Mouse (Mus musculus): Measurements from ENCODE around the gene Ddx39b. TPM values are rescaled to one million over a fixed set of nuclear protein-coding genes. Genes with fewer than 3 reads are reported as not detected.

Gene Ddx39b
- total and polyA plus RNA-seq, 3 experiments = 208 to 411 (median 242) TPM

Other genes starting within 250 kb of the Ddx39b start
Only the 20 nearest of the 35 such genes appear.
- gene Ly6g5c, start 133.5 kb upstream of the Ddx39b start, total RNA-seq (2012; rRNA removed) = not detected in 2 replicates
- not detected in 2 replicates for gene Ly6g5c, start 133.5 kb upstream of the Ddx39b start, total RNA-seq (2014; rRNA removed)
- not detected in 2 replicates for gene Ly6g5c, start 133.5 kb upstream of the Ddx39b start, polyA plus RNA-seq (2012; ENCODE audit: insufficient read length, low read depth)
- 0.30 and 0.50 TPM in 2 replicates for gene Ly6g5b, start 126.3 kb upstream of the Ddx39b start, total RNA-seq (2012; rRNA removed)
- 0.88 and 0.91 TPM in 2 replicates for gene Ly6g5b, start 126.3 kb upstream of the Ddx39b start, total RNA-seq (2014; rRNA removed)
- 1.0 and 1.1 TPM in 2 replicates for gene Ly6g5b, start 126.3 kb upstream of the Ddx39b start, polyA plus RNA-seq (2012; ENCODE audit: insufficient read length, low read depth)
- gene Gpank1, start 120.3 kb upstream of the Ddx39b start, total RNA-seq (2012; rRNA removed) = 42.7 and 43.0 TPM in 2 replicates
- 32.6 and 36.6 TPM in 2 replicates for gene Gpank1, start 120.3 kb upstream of the Ddx39b start, total RNA-seq (2014; rRNA removed)
- gene Gpank1, start 120.3 kb upstream of the Ddx39b start, polyA plus RNA-seq (2012; ENCODE audit: insufficient read length, low read depth) = 32.5 and 33.6 TPM in 2 replicates
- 130 and 143 TPM in 2 replicates for gene Csnk2b, start 119.7 kb upstream of the Ddx39b start, total RNA-seq (2012; rRNA removed)
- gene Csnk2b, start 119.7 kb upstream of the Ddx39b start, total RNA-seq (2014; rRNA removed) = 85.3 and 89.3 TPM in 2 replicates
- 267 and 348 TPM in 2 replicates for gene Csnk2b, start 119.7 kb upstream of the Ddx39b start, polyA plus RNA-seq (2012; ENCODE audit: insufficient read length, low read depth)
- gene D17H6S53E, start 115.4 kb upstream of the Ddx39b start, total RNA-seq (2012; rRNA removed) = 15.6 and 17.0 TPM in 2 replicates
- gene D17H6S53E, start 115.4 kb upstream of the Ddx39b start, total RNA-seq (2014; rRNA removed) = 8.8 and 11.9 TPM in 2 replicates
- 8.7 and 13.8 TPM in 2 replicates for gene D17H6S53E, start 115.4 kb upstream of the Ddx39b start, polyA plus RNA-seq (2012; ENCODE audit: insufficient read length, low read depth)
- gene Apom, start 109.7 kb upstream of the Ddx39b start, total RNA-seq (2012; rRNA removed) = 0.21 TPM in 1 of 2 replicates, not detected in the other
- gene Apom, start 109.7 kb upstream of the Ddx39b start, total RNA-seq (2014; rRNA removed) = not detected in 2 replicates
- gene Apom, start 109.7 kb upstream of the Ddx39b start, polyA plus RNA-seq (2012; ENCODE audit: insufficient read length, low read depth) = 0.39 and 0.41 TPM in 2 replicates
- gene Bag6, start 106.6 kb upstream of the Ddx39b start, total RNA-seq (2012; rRNA removed) = 73.0 and 73.7 TPM in 2 replicates
- gene Bag6, start 106.6 kb upstream of the Ddx39b start, total RNA-seq (2014; rRNA removed) = 21.7 and 26.0 TPM in 2 replicates
- 133 and 152 TPM in 2 replicates for gene Bag6, start 106.6 kb upstream of the Ddx39b start, polyA plus RNA-seq (2012; ENCODE audit: insufficient read length, low read depth)
- gene Prrc2a, start 76.8 kb upstream of the Ddx39b start, total RNA-seq (2012; rRNA removed) = 80.4 and 87.1 TPM in 2 replicates
- gene Prrc2a, start 76.8 kb upstream of the Ddx39b start, total RNA-seq (2014; rRNA removed) = 27.8 and 31.3 TPM in 2 replicates
- gene Prrc2a, start 76.8 kb upstream of the Ddx39b start, polyA plus RNA-seq (2012; ENCODE audit: insufficient read length, low read depth) = 234 and 313 TPM in 2 replicates
- gene Aif1, start 65.7 kb upstream of the Ddx39b start, total RNA-seq (2012; rRNA removed) = 7.0 and 14.7 TPM in 2 replicates
- 14.1 and 15.5 TPM in 2 replicates for gene Aif1, start 65.7 kb upstream of the Ddx39b start, total RNA-seq (2014; rRNA removed)
- 14.7 and 19.7 TPM in 2 replicates for gene Aif1, start 65.7 kb upstream of the Ddx39b start, polyA plus RNA-seq (2012; ENCODE audit: insufficient read length, low read depth)
- 6.0 and 8.4 TPM in 2 replicates for gene Lst1, start 53.3 kb upstream of the Ddx39b start, total RNA-seq (2012; rRNA removed)
- 2.9 and 4.4 TPM in 2 replicates for gene Lst1, start 53.3 kb upstream of the Ddx39b start, total RNA-seq (2014; rRNA removed)
- gene Lst1, start 53.3 kb upstream of the Ddx39b start, polyA plus RNA-seq (2012; ENCODE audit: insufficient read length, low read depth) = 8.5 and 9.0 TPM in 2 replicates
- gene Ltb, start 47.3 kb upstream of the Ddx39b start, total RNA-seq (2012; rRNA removed) = 120 and 150 TPM in 2 replicates
- 228 and 234 TPM in 2 replicates for gene Ltb, start 47.3 kb upstream of the Ddx39b start, total RNA-seq (2014; rRNA removed)
- gene Ltb, start 47.3 kb upstream of the Ddx39b start, polyA plus RNA-seq (2012; ENCODE audit: insufficient read length, low read depth) = 263 and 267 TPM in 2 replicates
- gene Tnf, start 39.7 kb upstream of the Ddx39b start, total RNA-seq (2012; rRNA removed) = 18.8 and 28.0 TPM in 2 replicates
- 19.0 and 20.8 TPM in 2 replicates for gene Tnf, start 39.7 kb upstream of the Ddx39b start, total RNA-seq (2014; rRNA removed)
- 25.2 and 28.3 TPM in 2 replicates for gene Tnf, start 39.7 kb upstream of the Ddx39b start, polyA plus RNA-seq (2012; ENCODE audit: insufficient read length, low read depth)
- 8.9 and 13.4 TPM in 2 replicates for gene Lta, start 36.4 kb upstream of the Ddx39b start, total RNA-seq (2012; rRNA removed)
- 18.9 and 19.6 TPM in 2 replicates for gene Lta, start 36.4 kb upstream of the Ddx39b start, total RNA-seq (2014; rRNA removed)
- gene Lta, start 36.4 kb upstream of the Ddx39b start, polyA plus RNA-seq (2012; ENCODE audit: insufficient read length, low read depth) = 50.4 and 53.0 TPM in 2 replicates
- gene Gm16181, start 20.9 kb upstream of the Ddx39b start, total RNA-seq (2012; rRNA removed) = not detected in 2 replicates
- gene Gm16181, start 20.9 kb upstream of the Ddx39b start, total RNA-seq (2014; rRNA removed) = not detected in 2 replicates
- not detected in 2 replicates for gene Gm16181, start 20.9 kb upstream of the Ddx39b start, polyA plus RNA-seq (2012; ENCODE audit: insufficient read length, low read depth)
- gene Atp6v1g2, start 8.1 kb upstream of the Ddx39b start, total RNA-seq (2012; rRNA removed) = 0.76 and 0.88 TPM in 2 replicates
- 0.23 and 0.27 TPM in 2 replicates for gene Atp6v1g2, start 8.1 kb upstream of the Ddx39b start, total RNA-seq (2014; rRNA removed)
- gene Atp6v1g2, start 8.1 kb upstream of the Ddx39b start, polyA plus RNA-seq (2012; ENCODE audit: insufficient read length, low read depth) = 1.4 and 2.0 TPM in 2 replicates
- 16.7 and 22.0 TPM in 2 replicates for gene Nfkbil1, start 6.0 kb upstream of the Ddx39b start, total RNA-seq (2012; rRNA removed)
- gene Nfkbil1, start 6.0 kb upstream of the Ddx39b start, total RNA-seq (2014; rRNA removed) = 15.2 TPM in 2 replicates
- gene Nfkbil1, start 6.0 kb upstream of the Ddx39b start, polyA plus RNA-seq (2012; ENCODE audit: insufficient read length, low read depth) = 25.9 and 31.6 TPM in 2 replicates
- 817 and 944 TPM in 2 replicates for gene H2-D1, start 21.0 kb downstream of the Ddx39b start, total RNA-seq (2012; rRNA removed)
- gene H2-D1, start 21.0 kb downstream of the Ddx39b start, total RNA-seq (2014; rRNA removed) = 659 and 667 TPM in 2 replicates
- gene H2-D1, start 21.0 kb downstream of the Ddx39b start, polyA plus RNA-seq (2012; ENCODE audit: insufficient read length, low read depth) = 880 and 952 TPM in 2 replicates
- 24.3 and 31.8 TPM in 2 replicates for gene H2-Q1, start 78.7 kb downstream of the Ddx39b start, total RNA-seq (2012; rRNA removed)
- 2.2 and 2.4 TPM in 2 replicates for gene H2-Q1, start 78.7 kb downstream of the Ddx39b start, total RNA-seq (2014; rRNA removed)
- 10.1 and 13.9 TPM in 2 replicates for gene H2-Q1, start 78.7 kb downstream of the Ddx39b start, polyA plus RNA-seq (2012; ENCODE audit: insufficient read length, low read depth)
- 0.25 and 0.47 TPM in 2 replicates for gene H2-Q2, start 100.5 kb downstream of the Ddx39b start, total RNA-seq (2012; rRNA removed)
- not detected in 2 replicates for gene H2-Q2, start 100.5 kb downstream of the Ddx39b start, total RNA-seq (2014; rRNA removed)
- 15.1 and 21.6 TPM in 2 replicates for gene H2-Q2, start 100.5 kb downstream of the Ddx39b start, polyA plus RNA-seq (2012; ENCODE audit: insufficient read length, low read depth)
- gene H2-Q4, start 137.9 kb downstream of the Ddx39b start, total RNA-seq (2012; rRNA removed) = 127 and 165 TPM in 2 replicates
- 116 and 128 TPM in 2 replicates for gene H2-Q4, start 137.9 kb downstream of the Ddx39b start, total RNA-seq (2014; rRNA removed)
- 157 and 181 TPM in 2 replicates for gene H2-Q4, start 137.9 kb downstream of the Ddx39b start, polyA plus RNA-seq (2012; ENCODE audit: insufficient read length, low read depth)

Measured in CH12.LX (cell line).